Mouse (Mus musculus): Measurements from ENCODE around the gene Gm340.

Gene Gm340

GRCm38 (mm10) chr19:41581706-41582420 is at the start of gene Gm340:
Gene Gm340, plus strand, starts transcription at chr19:41582370.
- DNase-seq, result no peak

- DNase-seq, result no peak
Measured at GRCm38 (mm10) chr19:41534021-41534420, 48.1 kb upstream of the Gm340 start.

GRCm38 (mm10) chr19:41556981-41557380 is 25.2 kb upstream of the Gm340 start:
- DNase-seq, result no peak

- DNase-seq, result no peak
Measured at GRCm38 (mm10) chr19:41557491-41557890, 24.7 kb upstream of the Gm340 start.

GRCm38 (mm10) chr19:41558891-41559486 is 23.2 kb upstream of the Gm340 start:
- no peak for DNase-seq

- DNase-seq, result no peak
Measured at GRCm38 (mm10) chr19:41560856-41561255, 21.3 kb upstream of the Gm340 start.

GRCm38 (mm10) chr19:41568791-41569190 is 13.4 kb upstream of the Gm340 start:
- no peak for DNase-seq

- no peak for DNase-seq
Measured at GRCm38 (mm10) chr19:41573700-41574099, 8.5 kb upstream of the Gm340 start.

- DNase-seq, result no peak
Measured at GRCm38 (mm10) chr19:41577576-41577975, 4.6 kb upstream of the Gm340 start.

GRCm38 (mm10) chr19:41579311-41579920 is 2.8 kb upstream of the Gm340 start:
- no peak for DNase-seq

GRCm38 (mm10) chr19:41582918-41583514 is 846 bp downstream of the Gm340 start:
- no peak for DNase-seq

- no peak for DNase-seq
Measured at GRCm38 (mm10) chr19:41586752-41587151, 4.6 kb downstream of the Gm340 start.

- no peak for DNase-seq
Measured at GRCm38 (mm10) chr19:41587431-41588222, 5.5 kb downstream of the Gm340 start.

GRCm38 (mm10) chr19:41589026-41589425 is 6.9 kb downstream of the Gm340 start:
- DNase-seq, result no peak

- no peak for DNase-seq
Measured at GRCm38 (mm10) chr19:41589681-41590080, 7.5 kb downstream of the Gm340 start.

GRCm38 (mm10) chr19:41591808-41592207 is 9.6 kb downstream of the Gm340 start:
- no peak for DNase-seq

GRCm38 (mm10) chr19:41597170-41597894 is 15.2 kb downstream of the Gm340 start:
- no peak for DNase-seq

- no peak for DNase-seq
Measured at GRCm38 (mm10) chr19:41600647-41601046, 18.5 kb downstream of the Gm340 start.

GRCm38 (mm10) chr19:41606208-41606987 is 24.2 kb downstream of the Gm340 start:
- DNase-seq, result peak; percentile 33

GRCm38 (mm10) chr19:41611683-41612082 is 29.5 kb downstream of the Gm340 start:
- DNase-seq, result no peak

GRCm38 (mm10) chr19:41613325-41614087 is 31.3 kb downstream of the Gm340 start:
- no peak for DNase-seq
